Mouse (Mus musculus): ENCODE results near the gene Cib4.

- TF ChIP-seq GATA1 (IDR thresholded peaks at IDR 0.05; ENCODE audit: borderline replicate concordance, low read length), result no peak
- TF ChIP-seq FLI1 (IDR thresholded peaks at IDR 0.05; ENCODE audit: low read length), result no peak
Measured at GRCm38 (mm10) chr5:30594953-30595560, 49.4 kb upstream of the Cib4 start.

Data from megakaryocyte, embryonic 14.5 days (primary cell).